Mouse (Mus musculus) retina, postnatal 1 day (tissue): ENCODE data around the gene Dzip3.

Experiments used
- DNase-seq: peaks from one replicate; pipeline ENCODE4 v3.0.0-alpha.2; 2012

The Dzip3 gene

GRCm38 (mm10) chr16:48993559-48994342, at the start of gene Dzip3, which contains the start of gene Cip2a:
Gene Dzip3 (minus strand): TSS chr16:48994165.
Gene Cip2a (plus strand): TSS chr16:48994185.
- peak; percentile 98 for DNase-seq

- no peak for DNase-seq
Observed at GRCm38 (mm10) chr16:49040554-49041221, 46.7 kb upstream of the Dzip3 start.

- DNase-seq = no peak
Observed at GRCm38 (mm10) chr16:49037771-49038170, 43.8 kb upstream of the Dzip3 start.

- no peak for DNase-seq
Observed at GRCm38 (mm10) chr16:49035852-49036251, 41.9 kb upstream of the Dzip3 start.

- peak; percentile 49 for DNase-seq
Observed at GRCm38 (mm10) chr16:49016620-49017332, 22.8 kb upstream of the Dzip3 start.

GRCm38 (mm10) chr16:49004151-49004550, 10.2 kb upstream of the Dzip3 start:
- no peak for DNase-seq

- no peak for DNase-seq
Observed at GRCm38 (mm10) chr16:48994343-48994693, 353 bp upstream of the Dzip3 start.

- no peak for DNase-seq
Observed at GRCm38 (mm10) chr16:48993231-48993558, 770 bp downstream of the Dzip3 start.

- peak; percentile 62 for DNase-seq
Observed at GRCm38 (mm10) chr16:48992437-48993230, 1.3 kb downstream of the Dzip3 start.

- no peak for DNase-seq
Observed at GRCm38 (mm10) chr16:48989700-48990099, 4.3 kb downstream of the Dzip3 start.

GRCm38 (mm10) chr16:48985034-48985627, 8.8 kb downstream of the Dzip3 start:
- DNase-seq = no peak

GRCm38 (mm10) chr16:48979965-48980364, 14.0 kb downstream of the Dzip3 start:
- DNase-seq = no peak

GRCm38 (mm10) chr16:48973548-48973947, 20.4 kb downstream of the Dzip3 start:
- peak; percentile 32 for DNase-seq

GRCm38 (mm10) chr16:48972996-48973395, 21.0 kb downstream of the Dzip3 start:
- DNase-seq = no peak

GRCm38 (mm10) chr16:48941805-48942204, 52.2 kb downstream of the Dzip3 start:
- peak; percentile 9 for DNase-seq

- DNase-seq = no peak
Observed at GRCm38 (mm10) chr16:48923724-48924123, 70.2 kb downstream of the Dzip3 start.

- DNase-seq = no peak
Observed at GRCm38 (mm10) chr16:48913206-48913605, 80.8 kb downstream of the Dzip3 start.

- DNase-seq = no peak
Observed at GRCm38 (mm10) chr16:48911184-48911583, 82.8 kb downstream of the Dzip3 start.

- DNase-seq = no peak
Observed at GRCm38 (mm10) chr16:48899868-48900267, 94.1 kb downstream of the Dzip3 start.

- no peak for DNase-seq
Observed at GRCm38 (mm10) chr16:48890733-48891132, 103.2 kb downstream of the Dzip3 start.
